13 mouse cellular contexts compared by ENCODE assay signal in genomic region chr1:25185909-25186308, GRCm38 (mm10).
"Had no signal": no experiment of that assay in that cellular context is flagged by ENCODE, and none has a peak within 500 bp of the region (broad histone marks: within the 10 kb centered on the region; RNA-seq: fewer than 3 reads in every experiment).

No protein-coding gene starts in this region.

- H3K4me1 ChIP-seq: liver, embryonic 13.5 days; lung, embryonic 15.5 days; megakaryocyte, embryonic 14.5 days; neural tube, embryonic 12.5 days had no signal

- H3K27me3 ChIP-seq: limb, embryonic 15.5 days; liver, embryonic 13.5 days; lung, embryonic 15.5 days; megakaryocyte, embryonic 14.5 days; neural tube, embryonic 12.5 days had no signal

- H3K9me3 ChIP-seq: limb, embryonic 15.5 days; liver, embryonic 13.5 days; lung, embryonic 15.5 days; neural tube, embryonic 12.5 days had no signal

- H3K36me3 ChIP-seq: limb, embryonic 15.5 days; liver, embryonic 13.5 days; lung, embryonic 15.5 days; neural tube, embryonic 12.5 days had no signal

- ATAC-seq: liver, postnatal 0 days had no signal

- H3K9ac ChIP-seq: limb, embryonic 15.5 days; liver, embryonic 13.5 days; liver, postnatal 0 days; lung, embryonic 15.5 days; neural tube, embryonic 12.5 days had no signal

- H3K4me3 ChIP-seq: left cerebral cortex, adult 2 months; limb, embryonic 15.5 days; liver, embryonic 13.5 days; lung, embryonic 15.5 days; megakaryocyte, embryonic 14.5 days; neural tube, embryonic 12.5 days had no signal

- DNase-seq: kidney, postnatal 25 days; liver, embryonic 13.5 days; liver, postnatal 0 days; lung, postnatal 14 days; thymus, postnatal 4 days had no signal

- H3K27ac ChIP-seq: left cerebral cortex, adult 2 months; limb, embryonic 15.5 days; liver, embryonic 13.5 days; lung, embryonic 15.5 days; macrophage; neural tube, embryonic 12.5 days; stomach, postnatal 0 days had no signal

- H3K4me2 ChIP-seq: limb, embryonic 15.5 days; liver, embryonic 13.5 days; lung, embryonic 15.5 days; midbrain, embryonic 11.5 days; neural tube, embryonic 12.5 days had no signal
